Mouse (Mus musculus) C2C12 (cell line): ENCODE results near the gene Myt1l. TPM values are rescaled to one million over a fixed set of nuclear protein-coding genes. Genes with fewer than 3 reads are reported as not detected.

Experiments
- H3K27me3 ChIP-seq: one replicate; pipeline ENCODE4 v1.6.1; 2011; ENCODE audit not compliant: control insufficient read depth, insufficient read depth, insufficient read length
- H3K36me3 ChIP-seq: one replicate; pipeline ENCODE4 v1.6.1; 2011; ENCODE audit not compliant: control insufficient read depth, insufficient read depth
- H3K4me3 ChIP-seq: one replicate; pipeline ENCODE4 v1.5.1; 2011; ENCODE audit warnings: mild to moderate bottlenecking, control low read depth; ENCODE audit not compliant: poor library complexity, insufficient read depth, severe bottlenecking
- H3K79me2 ChIP-seq: one replicate; pipeline ENCODE4 v1.6.1; 2011; ENCODE audit not compliant: control insufficient read depth, insufficient read depth
- H3K79me3 ChIP-seq: one replicate; pipeline ENCODE4 v1.6.1; 2011; ENCODE audit warnings: low read depth, control low read depth
- H3ac ChIP-seq: one replicate; pipeline ENCODE3; 2011; ENCODE audit warnings: low read depth; ENCODE audit not compliant: control insufficient read depth, insufficient read length
- CEBPB ChIP-seq: IDR thresholded peaks from one replicate; pipeline ENCODE4 v1.6.1; 2011; ENCODE audit warnings: low read depth, mild to moderate bottlenecking, control low read depth, moderate library complexity
- CTCF ChIP-seq: IDR thresholded peaks from one replicate; pipeline ENCODE4 v1.5.1; 2011; ENCODE audit not compliant: control insufficient read depth, insufficient read depth, insufficient read length
- FOSL1 ChIP-seq: IDR thresholded peaks from one replicate; pipeline ENCODE4 v1.8.0; 2011; ENCODE audit warnings: mild to moderate bottlenecking, low read length; ENCODE audit not compliant: poor library complexity, insufficient read depth, severe bottlenecking
- MAX ChIP-seq: IDR thresholded peaks from one replicate; pipeline ENCODE4 v1.6.1; 2011; ENCODE audit warnings: mild to moderate bottlenecking, control low read depth
- MYOD1 ChIP-seq: IDR thresholded peaks from one replicate; pipeline ENCODE4 v1.6.1; 2011; ENCODE audit warnings: low read depth; ENCODE audit not compliant: control insufficient read depth, insufficient read length
- MYOG ChIP-seq: IDR thresholded peaks from one replicate; pipeline ENCODE4 v1.6.1; 2011; ENCODE audit not compliant: control insufficient read depth, insufficient read length; ENCODE audit errors: extremely low read depth
- USF1 ChIP-seq: IDR thresholded peaks from one replicate; pipeline ENCODE4 v1.6.1; 2011; ENCODE audit warnings: low read depth, mild to moderate bottlenecking, control low read depth, moderate library complexity
- long read RNA-seq, 2 experiments: library from polyadenylated mRNA; unstranded; transcript quantifications; one replicate each; pipeline ENCODE4 v2.0.0; 2019 to 2020
- polyA plus RNA-seq: library from polyadenylated mRNA; unstranded; fragments of >200 nt; fragmentation: generic; extraction: Trizol; gene quantifications from one replicate; pipeline ENCODE4 v1.2.1, GENCODE M21; 2012; ENCODE audit warnings: missing spikeins

Gene Myt1l
- not detected for polyA plus RNA-seq
- long read RNA-seq, experiment 1, result 0 reads
- long read RNA-seq, experiment 2, result 0 reads

DNA sequence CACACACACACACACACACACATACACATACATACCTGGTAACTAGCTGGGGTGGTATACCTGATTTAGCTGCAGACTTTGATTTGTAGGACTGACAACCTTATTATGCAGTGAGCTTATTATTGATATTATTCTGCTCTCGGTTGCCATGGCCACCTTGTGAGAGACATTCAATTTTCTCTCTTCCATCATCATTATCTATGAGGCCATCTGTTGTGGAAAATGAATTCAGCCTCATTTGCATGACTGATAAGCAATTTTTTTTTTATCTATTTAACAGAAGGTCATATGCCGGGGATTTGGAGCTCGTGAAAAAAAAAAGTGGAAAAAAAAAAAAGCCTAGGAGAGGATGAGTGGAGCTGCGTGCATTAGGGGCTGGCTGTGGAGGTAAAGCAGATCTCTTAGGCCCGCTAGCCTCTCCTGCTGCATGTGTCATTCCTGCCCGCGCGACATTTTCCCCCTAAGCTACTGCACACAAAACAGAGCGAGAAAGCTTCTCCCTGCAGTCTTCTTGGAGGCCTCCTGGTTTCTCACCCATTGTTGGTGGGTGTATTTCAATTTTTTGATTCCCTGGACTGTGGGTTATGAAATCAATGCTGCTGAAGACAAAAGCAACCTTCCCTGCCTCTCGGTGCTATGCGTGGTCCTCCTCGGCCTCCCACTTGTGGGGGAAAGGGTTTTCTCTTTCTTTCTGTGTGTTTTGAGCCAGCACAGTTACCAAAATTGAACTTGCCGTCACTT is at the start of gene Myt1l:
TSS of gene Myt1l (plus strand) at position 354 of the 741 bp plus-strand sequence.
- TF ChIP-seq USF1 (no peak), MAX (no peak), MYOG (no peak), CTCF (no peak), MYOD1 (no peak), CEBPB (no peak)
- no peak within 1 kb of the TSS for H3K4me3 ChIP-seq
- H3K36me3 ChIP-seq, result no peaks in the 10 kb centered on the region
- H3K79me2 ChIP-seq, result no peaks in the 10 kb centered on the region
- no peaks in the 10 kb centered on the region for H3K79me3 ChIP-seq
- no peaks in the 10 kb centered on the region for H3K27me3 ChIP-seq
- H3ac ChIP-seq, result no peak within 1 kb of the TSS

DNA sequence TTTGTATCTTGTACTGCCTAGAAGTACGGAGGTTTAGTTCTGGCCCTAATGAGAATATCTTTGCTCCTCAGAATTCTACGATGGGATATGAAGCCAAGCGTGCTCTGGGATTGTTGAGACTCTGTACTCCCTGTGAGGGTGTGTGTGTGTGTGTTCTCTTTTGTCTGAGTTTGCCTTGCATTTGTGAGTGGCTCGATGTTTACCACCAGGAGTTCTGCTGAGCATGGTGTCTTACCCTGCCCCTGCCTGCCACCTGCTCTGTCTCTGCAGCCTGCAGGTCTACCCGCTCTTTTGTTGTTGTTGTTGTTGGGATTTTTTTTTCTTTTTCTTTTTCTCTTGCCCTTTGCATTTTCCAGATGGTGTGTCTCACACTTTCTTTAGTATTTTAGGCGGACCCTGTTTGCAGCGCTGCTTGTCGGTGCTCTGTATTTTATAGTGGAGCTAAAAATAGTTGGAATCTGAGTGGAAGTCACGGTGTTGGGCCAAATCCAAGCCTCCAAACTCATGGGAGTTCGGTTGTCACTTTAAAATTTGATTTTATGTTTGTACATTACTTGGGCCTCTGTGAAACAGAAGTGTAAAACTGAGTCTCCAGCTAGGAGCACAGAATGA is 41.7 kb upstream of the Myt1l start:
- H3K4me3 ChIP-seq, result no peak overlapping the region
- TF ChIP-seq CEBPB (no peak), MYOD1 (no peak), CTCF (no peak), FOSL1 (no peak), MYOG (no peak), MAX (no peak), USF1 (no peak)
- no peak overlapping the region for H3ac ChIP-seq
- H3K36me3 ChIP-seq, result no peaks in the 10 kb centered on the region
- no peaks in the 10 kb centered on the region for H3K79me3 ChIP-seq
- H3K27me3 ChIP-seq, result no peaks in the 10 kb centered on the region
- H3K79me2 ChIP-seq, result no peaks in the 10 kb centered on the region

- Histone ChIP-seq H3K4me3 (no peak overlapping the region), H3K36me3 (no peaks in the 10 kb centered on the region), H3K27me3 (no peaks in the 10 kb centered on the region), H3ac (no peak overlapping the region), H3K79me3 (no peaks in the 10 kb centered on the region), H3K79me2 (no peaks in the 10 kb centered on the region)
- TF ChIP-seq USF1 (no peak), MYOD1 (no peak), CEBPB (no peak), MYOG (no peak), MAX (no peak), FOSL1 (no peak), CTCF (no peak)
These were observed 1.9 kb upstream of the Myt1l start for GRCm38 (mm10) chr12:29526236-29526644.

DNA sequence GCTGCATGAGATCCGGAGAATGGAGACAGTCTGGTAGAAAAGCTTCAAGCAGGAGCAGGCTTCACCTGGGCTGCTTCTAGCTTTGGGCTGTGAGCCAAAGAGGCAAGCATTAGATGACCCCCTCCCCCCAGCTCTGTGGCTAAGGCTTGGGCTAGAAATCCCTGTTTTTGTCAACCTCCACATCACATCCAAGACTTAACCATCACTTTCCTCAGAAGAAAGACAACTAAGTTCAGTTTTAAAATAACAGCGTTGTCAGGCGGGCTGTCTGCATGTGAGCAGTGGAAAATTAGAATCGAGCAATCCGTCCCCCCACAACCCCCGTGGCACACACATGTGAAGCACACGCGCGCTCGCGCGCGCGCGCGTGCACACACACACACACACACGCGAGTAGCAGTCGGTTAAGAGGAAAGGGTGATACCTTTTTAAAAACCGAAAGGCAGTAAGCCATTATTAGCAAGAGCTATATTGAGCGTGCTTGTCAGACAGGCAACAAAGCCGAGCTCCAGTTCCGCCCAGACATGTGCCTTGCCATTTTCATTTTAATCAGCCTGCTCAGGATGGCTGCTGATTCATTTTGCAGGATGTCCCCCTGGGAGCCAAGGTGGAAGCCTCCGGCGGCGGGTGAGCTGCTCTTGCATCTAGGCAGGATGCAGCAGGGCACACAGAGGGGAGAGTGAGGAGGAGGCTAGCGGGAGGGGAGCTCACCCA is 979 bp upstream of the Myt1l start:
- Histone ChIP-seq H3K27me3 (no peaks in the 10 kb centered on the region), H3K79me3 (no peaks in the 10 kb centered on the region), H3K36me3 (no peaks in the 10 kb centered on the region)

GRCm38 (mm10) chr12:29530241-29530725 is 2.1 kb downstream of the Myt1l start:
- H3K79me3 ChIP-seq, result no peaks in the 10 kb centered on the region
- TF ChIP-seq CEBPB, result no peak
- TF ChIP-seq MAX, result no peak
- TF ChIP-seq FOSL1, result no peak
- no peak for TF ChIP-seq CTCF
- no peaks in the 10 kb centered on the region for H3K36me3 ChIP-seq
- no peak overlapping the region for H3K4me3 ChIP-seq
- no peak overlapping the region for H3ac ChIP-seq
- H3K27me3 ChIP-seq, result peaks cover 4% of the 10 kb centered on the region
- H3K79me2 ChIP-seq, result no peaks in the 10 kb centered on the region

More for the DNA sequence above, 979 bp upstream of the Myt1l start:
- Histone ChIP-seq H3ac (no peak overlapping the region), H3K4me3 (no peak overlapping the region), H3K79me2 (no peaks in the 10 kb centered on the region)
- TF ChIP-seq MYOG (no peak), MAX (no peak), USF1 (no peak), FOSL1 (no peak), MYOD1 (no peak), CEBPB (no peak), CTCF (no peak)
